Mouse (Mus musculus): Measurements from ENCODE around the gene Gins1.
A peak's percentile ranks its signal among the peaks of the same experiment; 100 is the strongest.
"Not testable (repeated sequence)": the region's sequence is repeated elsewhere in the genome, so short reads cannot be mapped to it uniquely, and the experiment has no call there.

Gene Gins1

GRCm38 (mm10) chr2:150910295-150910881 is 5.2 kb downstream of the Gins1 start:
- DNase-seq = peak; percentile 10

DNA sequence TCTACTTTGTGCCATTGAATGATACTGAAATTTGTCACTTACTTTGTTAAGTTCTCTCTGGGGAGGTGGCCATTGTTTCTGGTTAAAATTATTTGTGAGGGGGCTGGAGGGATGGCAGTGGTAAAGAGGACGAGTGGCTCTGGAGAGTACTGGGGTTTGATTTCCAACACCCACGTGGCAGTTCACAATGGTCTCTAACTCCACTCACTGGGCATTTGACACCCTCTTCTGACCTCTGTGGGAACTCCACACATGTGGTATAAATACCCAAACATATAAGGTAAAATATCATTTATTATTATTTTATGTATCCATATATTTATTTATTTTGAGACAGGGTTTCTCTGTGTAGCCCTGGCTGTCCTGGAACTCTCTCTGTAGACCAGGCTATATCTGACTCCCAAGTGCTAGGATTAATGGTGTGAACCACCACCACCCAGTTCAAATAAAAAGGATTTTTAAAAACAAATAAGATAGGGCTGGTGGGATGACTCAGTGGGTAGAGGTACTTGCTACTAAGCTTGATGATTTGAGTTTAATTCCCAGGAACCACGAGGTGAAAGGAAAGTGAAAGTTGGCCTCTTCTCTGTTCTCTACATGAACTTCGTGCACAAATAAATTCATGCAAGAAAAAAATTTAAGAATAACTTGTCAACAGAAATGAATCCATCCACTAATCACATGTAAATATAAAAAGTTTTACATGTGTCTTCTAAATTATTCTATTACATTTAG is 9.7 kb downstream of the Gins1 start:
- DNase-seq = no peak

DNA sequence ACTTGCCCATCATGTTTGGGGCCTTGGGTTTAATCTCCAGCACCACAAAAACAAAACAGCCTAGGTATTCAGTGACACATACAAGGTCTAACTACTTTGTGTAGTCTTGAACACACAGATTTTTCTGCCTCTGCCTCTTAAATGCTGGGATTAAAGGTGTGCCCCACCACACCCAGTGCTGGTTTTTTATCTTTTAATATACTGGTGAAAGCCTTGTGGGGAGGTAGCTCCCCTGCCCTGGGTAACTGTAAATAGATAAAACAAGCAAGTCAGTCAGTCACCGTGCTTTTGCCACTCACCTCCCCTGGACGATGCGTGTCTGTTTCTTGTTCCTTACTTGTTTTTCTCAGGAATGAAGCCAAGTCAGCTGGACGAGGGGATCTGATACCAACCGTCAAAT is 10.6 kb downstream of the Gins1 start:
- no peak for DNase-seq

- DNase-seq = no peak
Observed at GRCm38 (mm10) chr2:150918720-150919119, 13.5 kb downstream of the Gins1 start.

DNA sequence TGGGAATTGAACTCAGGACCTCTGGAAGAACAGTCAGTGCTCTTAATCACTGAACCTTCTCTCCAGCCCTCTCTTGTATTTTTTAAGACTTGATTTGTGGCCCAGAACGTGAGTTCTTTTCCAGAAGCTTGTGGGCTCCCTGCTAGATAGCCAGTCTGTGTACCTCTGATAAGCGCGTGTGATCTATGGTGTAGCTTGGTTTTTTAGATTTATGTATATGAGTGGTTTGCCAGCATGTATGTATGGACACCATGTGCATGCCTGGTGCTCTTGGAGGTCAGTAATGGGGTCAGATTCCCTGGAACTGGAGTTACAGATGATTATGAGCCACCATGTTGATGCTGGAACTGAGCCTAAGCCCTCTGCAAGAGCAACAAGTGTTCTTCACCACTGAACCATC is 15.3 kb downstream of the Gins1 start:
- no peak for DNase-seq

GRCm38 (mm10) chr2:150921697-150922096 is 16.5 kb downstream of the Gins1 start:
- DNase-seq = no peak

- DNase-seq = no peak
Observed at GRCm38 (mm10) chr2:150922165-150922564, 17.0 kb downstream of the Gins1 start.

- DNase-seq = no peak
Observed at GRCm38 (mm10) chr2:150923026-150923425, 17.8 kb downstream of the Gins1 start.

DNA sequence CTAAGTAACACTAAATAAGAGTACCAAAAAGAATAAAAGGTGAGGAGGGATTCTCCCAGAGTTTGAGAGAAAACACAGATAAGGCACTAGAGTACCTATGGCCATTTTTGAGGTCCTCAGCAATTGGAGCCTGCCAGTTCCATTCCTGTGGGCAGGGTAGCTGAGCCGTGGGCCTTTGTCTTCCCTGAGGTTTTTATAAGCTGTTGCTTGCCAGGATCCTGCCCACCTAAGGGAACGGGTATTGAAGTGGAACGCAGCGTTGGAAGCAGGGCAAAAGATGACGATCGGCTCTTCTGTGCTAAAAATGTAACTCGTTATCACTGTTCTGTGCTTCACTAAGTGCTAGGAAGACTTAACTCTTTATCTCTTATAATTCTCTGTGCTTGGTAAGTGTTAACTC is 18.3 kb downstream of the Gins1 start:
- no peak for DNase-seq

DNA sequence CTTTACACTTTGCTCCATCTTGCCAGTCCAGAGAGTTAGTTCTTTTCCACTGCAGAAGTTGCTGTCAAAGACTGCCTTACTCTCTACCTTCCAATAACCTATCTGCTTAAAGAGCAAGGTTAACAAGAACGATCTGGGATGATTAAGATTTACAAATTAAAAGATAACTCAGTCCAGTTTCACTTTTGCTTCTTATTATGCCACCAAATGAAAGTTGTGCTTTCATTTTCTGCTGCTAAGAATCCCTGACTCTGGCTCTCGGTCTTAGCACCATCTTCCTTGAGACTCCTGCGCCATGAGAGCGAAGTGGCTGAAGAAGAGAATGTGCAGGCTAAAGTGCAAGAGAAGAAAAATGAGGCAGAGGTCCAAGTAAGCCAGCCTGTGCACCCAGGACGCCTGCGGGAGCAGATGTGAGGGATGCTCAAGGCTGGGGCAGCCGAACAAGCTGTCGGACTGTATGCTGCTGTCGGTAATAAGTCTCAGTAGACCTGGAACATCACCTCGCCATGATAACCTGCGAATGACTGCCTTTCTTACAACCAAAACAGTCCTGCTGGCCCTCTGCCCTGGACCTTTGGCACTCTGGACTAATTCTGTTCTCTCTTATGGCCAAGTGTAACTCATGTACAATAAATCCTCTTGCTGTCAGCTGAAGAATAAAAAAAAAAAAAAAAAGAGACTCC is 22.0 kb downstream of the Gins1 start:
- no peak for DNase-seq

DNA sequence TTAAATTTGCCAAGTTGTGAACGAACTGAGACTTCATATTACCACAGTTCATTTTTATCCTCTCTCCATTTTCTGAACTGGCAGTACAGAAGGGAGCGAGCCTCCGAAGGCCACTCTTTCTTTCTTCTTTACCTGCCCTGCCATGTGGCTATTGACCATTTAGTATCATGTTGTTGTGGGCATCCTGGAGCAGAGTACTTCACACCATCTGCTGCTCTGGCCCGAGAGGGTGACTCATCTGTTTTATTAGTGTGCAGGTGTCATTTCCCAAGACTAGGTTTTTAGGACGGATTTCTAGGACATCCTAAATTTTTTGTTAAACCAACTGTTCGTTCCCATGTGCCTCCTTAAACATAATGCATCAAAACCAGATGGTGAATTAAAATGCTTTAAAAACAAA is 24.0 kb downstream of the Gins1 start:
- no peak for DNase-seq

DNA sequence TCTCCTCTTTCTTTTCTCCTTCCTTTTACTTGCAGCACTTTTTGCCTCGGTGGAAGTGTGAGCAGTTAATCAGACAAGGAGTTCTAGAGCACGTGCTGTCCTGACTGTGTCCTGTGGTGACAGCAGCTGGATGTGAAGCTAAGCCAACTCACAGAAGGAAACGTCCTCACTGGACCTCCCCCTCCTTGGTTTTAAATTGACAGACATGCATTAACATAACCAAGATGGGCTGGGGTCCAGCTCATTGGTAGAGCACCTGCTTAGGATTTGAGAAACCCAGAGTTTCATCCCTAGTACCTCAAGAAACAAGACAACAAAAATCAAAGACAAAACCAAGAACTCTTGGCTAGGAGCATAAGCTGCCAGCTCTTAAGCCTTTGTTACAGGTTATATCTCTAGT is 25.6 kb downstream of the Gins1 start:
- no peak for DNase-seq

DNA sequence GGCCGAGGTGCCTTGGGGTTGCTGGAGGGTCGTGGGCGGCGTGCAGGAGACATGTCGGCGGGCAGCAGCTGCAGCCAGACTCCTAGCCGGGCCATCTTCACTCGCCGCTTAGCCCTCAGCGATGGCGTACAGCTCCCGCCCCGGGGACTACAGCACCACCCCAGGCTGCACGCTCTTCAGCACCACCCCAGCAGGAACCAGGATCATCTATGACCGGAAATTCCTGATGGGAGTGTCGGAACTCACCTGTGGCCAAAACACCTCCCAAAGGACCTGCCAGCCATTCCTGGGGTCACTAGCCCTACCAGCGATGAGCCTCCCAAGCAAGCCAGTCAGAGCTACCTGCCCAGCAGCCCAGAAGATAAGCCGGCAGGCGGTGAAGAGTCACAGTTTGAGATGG is 28.3 kb downstream of the Gins1 start:
- DNase-seq = no peak

DNA sequence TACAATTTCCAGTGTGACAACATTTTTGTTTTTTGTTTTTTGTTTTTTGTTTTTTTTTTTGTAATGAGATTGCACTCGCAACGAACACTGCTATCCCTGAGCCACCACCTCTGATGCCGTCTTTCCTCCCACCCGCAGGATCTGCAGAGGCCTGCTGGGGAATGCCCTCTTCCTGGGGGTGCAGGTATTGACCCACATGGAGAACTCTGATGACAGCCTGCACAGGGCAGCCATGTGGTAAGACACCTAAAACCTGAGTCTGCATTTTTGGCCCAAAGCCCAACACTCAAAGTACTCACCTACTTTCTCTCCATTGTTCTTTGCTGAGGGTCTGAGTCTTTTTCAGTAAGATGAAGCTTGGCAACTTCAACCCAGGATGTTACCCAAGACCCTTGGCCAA is 29.5 kb downstream of the Gins1 start:
- DNase-seq = no peak

- DNase-seq = no peak
Observed at GRCm38 (mm10) chr2:150944017-150944416, 38.8 kb downstream of the Gins1 start.

DNA sequence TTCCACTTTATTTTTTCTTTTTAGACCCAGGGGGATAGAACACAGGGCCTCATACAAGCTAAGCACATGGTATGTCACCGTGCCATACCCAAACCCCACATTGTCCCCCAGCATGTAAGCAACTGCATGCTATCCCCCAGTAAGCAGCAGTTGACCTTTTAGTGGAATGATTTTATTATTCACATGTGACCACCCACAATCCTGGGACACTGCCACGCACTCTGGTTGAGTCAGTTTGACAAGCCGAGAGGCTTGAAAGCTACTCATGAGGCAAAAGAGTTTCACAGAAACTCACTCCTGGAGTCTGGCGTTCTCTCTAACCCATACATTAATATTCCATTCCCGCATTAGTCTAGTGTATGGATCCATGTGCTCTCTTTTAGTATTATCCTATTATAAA is 42.1 kb downstream of the Gins1 start:
- not testable (repeated sequence) for DNase-seq

- not testable (repeated sequence) for DNase-seq
Observed at GRCm38 (mm10) chr2:150947880-150948611, 42.8 kb downstream of the Gins1 start.

GRCm38 (mm10) chr2:150948786-150949185 is 43.6 kb downstream of the Gins1 start:
- DNase-seq = no peak

- no peak for DNase-seq
Observed at GRCm38 (mm10) chr2:150949652-150950051, 44.5 kb downstream of the Gins1 start.

DNA sequence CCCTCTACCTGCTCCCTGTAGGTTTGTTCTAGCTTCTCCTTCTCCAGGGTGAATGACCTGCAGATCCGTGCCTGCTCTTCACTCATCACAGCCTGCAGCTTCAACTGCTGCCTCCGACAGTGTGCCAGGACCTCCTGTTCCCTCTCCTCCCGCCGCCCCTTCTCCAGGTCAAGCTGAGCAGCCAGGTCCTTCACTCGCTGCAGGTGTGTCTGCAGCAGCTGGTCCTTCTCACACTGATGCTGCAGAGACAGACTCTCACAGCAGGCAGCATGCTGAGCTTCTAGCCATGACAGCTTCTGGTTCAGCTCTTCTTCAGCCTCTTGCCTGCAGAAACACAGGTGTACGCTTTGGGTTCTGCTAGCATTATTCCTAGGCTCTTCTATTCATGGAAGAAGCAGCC is 44.9 kb downstream of the Gins1 start:
- no peak for DNase-seq

GRCm38 (mm10) chr2:150951201-150951600 is 46.0 kb downstream of the Gins1 start:
- no peak for DNase-seq

GRCm38 (mm10) chr2:150955859-150956258 is 50.7 kb downstream of the Gins1 start:
- DNase-seq = no peak

DNA sequence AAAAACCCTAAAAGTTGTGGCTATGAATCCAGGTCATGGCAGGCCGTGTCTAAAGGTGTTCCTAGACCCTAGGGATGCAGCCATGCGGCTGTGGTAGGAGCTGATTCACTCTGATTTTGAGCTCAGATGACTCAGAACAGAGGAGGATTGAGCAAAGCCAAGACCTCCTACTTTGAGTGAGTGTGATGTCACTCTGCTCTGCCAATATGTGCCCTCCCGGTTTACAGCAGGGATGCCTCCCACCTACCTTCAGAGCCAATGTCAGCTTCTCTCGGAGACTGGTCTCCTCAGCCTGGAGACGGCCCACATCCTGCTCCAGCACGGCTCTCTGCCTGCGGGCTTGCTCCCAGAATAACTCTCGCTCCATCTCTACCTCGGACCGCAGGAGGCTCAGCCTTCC is 54.3 kb downstream of the Gins1 start:
- no peak for DNase-seq

DNA sequence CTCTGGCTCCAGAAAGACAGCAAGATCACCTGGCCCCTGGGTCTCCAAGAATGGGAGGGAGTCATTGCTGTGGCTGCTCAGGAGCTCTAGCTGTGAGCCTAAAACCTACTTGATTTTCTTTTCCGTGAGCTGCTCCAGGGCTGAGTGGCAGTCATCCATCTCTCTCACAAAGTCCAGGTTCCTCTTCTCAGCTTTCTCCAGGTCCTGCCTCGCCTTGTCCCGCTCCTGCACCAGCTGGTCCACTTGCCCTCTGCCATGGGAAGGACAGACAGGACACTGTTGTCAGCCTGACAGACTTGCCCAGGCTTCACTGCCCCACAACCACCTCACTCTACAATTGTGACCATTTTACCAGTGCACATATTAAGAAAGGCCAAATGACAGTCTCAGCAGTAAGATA is 58.0 kb downstream of the Gins1 start:
- no peak for DNase-seq
